Mouse (Mus musculus): Measurements from ENCODE around the gene Eddm3b.
"Not testable (repeated sequence)": the region's sequence is repeated elsewhere in the genome, so short reads cannot be mapped to it uniquely, and the experiment has no call there.

Eddm3b gene

DNA sequence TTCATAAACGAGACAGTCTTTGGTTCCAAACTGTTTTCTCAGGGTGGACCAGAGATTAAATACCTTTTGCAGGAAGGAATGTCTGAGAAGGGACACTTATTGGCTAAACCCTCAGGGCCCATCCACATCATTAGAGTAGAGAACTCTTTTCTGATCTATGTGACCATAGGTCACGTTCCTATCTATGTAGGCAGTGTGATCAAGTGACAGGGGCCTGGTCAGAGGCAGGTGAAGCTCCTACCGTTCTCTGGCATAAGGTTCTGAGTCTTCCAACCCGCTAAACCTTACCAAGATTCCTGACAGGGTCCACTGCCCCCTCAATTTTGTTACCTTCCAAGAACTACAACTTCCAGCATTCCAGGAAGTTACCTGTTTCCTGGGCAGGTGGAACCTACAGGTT is 27.9 kb downstream of the Eddm3b start:
- no peak for DNase-seq (ENCODE audit: extremely low read depth, insufficient read length, low spot score)

DNA sequence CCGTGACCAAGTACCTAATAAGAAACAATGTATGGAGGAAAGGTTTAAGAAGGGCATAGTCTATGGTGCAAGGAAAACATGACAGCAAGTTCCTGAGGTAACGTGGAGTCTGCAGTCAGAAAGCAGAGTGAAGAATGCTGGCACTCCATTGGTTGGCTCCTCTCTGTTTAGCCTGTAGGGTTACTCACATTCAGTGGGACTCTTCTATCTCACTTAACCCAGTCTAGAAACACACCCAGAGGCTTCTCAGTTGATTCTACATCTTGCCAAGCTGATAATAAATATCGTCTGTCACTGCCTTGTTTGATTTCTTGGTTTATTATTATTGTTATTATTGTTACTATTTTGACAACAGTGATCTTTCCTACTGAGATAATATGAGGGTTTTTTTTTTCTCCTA is 28.3 kb downstream of the Eddm3b start:
- no peak for DNase-seq (ENCODE audit: extremely low read depth, insufficient read length, low spot score)

DNA sequence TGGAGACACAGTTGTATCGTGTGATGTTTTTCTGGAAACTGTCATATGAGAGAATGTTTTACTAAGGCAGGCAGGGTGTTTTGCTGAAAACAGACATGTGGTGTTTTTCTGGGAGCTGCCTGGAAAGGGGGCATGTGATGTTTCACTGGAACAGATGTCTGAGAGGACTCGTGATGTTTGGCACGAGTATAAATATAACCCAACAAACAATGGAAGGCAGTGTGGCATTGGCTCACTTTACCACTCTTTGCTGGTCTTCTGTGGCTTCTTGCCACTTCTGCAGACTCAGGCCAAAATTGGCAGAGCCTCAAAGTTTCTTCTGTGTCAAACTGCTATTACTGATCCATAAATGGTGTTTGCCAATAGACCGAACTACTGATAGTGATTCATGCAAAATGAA is 29.1 kb downstream of the Eddm3b start:
- DNase-seq (ENCODE audit: extremely low read depth, insufficient read length, low spot score), result no peak

DNA sequence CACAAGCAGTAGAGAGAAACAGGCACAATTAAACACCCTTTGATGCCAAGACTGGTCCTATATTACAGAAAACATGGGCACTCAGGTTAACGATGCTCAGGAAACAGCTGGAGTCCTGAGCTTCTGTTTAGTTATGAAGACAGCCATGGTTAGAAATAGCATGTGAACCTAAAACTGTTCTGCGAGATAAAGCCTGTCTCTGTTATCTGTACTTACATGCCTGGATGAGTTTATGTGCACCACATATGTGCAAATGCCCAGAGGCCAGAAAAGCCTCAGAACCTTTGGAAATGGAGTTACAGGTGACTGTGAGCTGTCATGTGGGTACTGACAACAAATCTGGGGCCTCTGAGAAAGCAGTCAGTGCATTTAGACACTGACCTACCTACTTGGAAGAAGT is 29.7 kb downstream of the Eddm3b start:
- DNase-seq (ENCODE audit: extremely low read depth, insufficient read length, low spot score), result no peak

DNA sequence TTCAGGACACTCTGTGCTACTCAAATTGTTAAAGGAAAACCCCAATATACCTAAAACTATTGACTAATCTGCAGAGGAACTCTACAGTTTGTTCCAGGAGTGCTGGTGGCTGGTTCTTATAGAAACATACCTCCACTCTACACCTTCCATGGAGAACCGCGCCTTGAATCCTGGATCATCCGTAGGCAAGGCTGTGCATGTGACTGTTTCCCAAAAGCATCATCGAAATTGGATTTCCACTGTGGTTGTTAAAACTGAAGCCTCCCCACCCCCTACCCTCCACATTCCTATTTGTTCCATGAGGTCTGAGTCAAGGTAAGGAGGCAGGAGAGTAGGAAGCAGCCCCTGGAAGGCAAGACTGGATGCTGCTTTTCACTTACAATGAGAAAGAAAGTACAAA is 30.2 kb downstream of the Eddm3b start:
- DNase-seq (ENCODE audit: extremely low read depth, insufficient read length, low spot score), result no peak

DNA sequence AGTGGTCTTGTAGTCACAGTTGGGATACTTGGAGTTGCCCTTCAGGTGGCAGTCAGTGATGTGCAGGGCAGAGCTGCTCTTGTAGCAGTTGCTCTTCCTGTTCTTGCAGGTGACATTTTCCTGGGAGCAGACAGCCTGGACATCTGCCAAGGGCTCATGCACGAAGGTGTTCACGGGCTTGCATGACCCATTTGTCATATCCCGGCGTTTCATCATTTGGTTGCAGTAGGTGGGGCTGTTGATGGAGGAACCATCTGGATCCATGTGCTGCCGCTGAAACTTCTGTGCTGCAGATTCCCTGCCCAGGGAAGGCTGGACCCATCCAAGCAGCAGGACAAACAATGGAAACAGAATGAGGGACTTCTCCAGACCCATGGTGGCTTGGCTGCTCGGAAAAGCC is 31.3 kb downstream of the Eddm3b start:
- DNase-seq (ENCODE audit: extremely low read depth, insufficient read length, low spot score), result no peak

DNA sequence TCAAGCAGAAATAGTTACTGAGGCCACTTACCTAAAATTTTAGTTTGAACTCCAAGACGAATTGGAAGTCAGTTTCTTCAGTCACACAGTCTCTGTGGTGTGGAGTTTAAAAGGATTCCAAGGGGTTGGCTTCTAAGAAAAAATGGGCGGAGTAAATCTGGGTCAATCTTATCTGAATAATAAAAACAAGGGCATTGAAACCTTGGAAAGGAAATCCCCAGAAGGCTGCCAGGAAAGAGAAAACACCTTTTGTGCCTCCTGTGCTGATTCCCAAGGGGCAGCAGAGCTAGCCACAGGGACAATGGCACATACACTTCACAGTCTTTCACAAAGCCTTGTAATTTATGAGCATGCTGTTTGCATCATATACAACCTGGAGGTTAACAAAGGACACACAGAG is 32.5 kb downstream of the Eddm3b start, which contains the start of gene Rnase1:
Rnase1 (minus strand) TSS at position 101 of the 400 bp plus-strand sequence.
- no peak for DNase-seq (ENCODE audit: extremely low read depth, insufficient read length, low spot score)

DNA sequence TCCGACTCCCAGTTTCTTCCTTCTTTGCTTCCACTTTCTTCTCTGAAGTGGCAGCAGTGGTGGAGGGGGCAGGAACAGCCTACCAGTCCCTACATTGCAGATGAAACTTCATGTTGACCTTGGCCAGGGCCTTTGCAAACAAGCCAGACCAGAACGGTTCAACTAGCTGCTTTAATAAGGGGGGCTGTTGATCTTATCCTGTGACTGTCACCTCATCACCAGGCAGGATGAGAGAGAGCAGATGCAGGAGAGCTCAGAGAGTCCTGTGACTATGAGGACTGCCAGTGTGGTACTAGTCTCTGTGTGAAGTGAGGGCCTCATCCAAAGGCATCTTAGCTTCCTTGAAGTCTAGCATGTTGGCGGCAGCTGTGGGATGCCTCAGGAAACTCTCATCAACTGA is 33.8 kb downstream of the Eddm3b start:
- DNase-seq (ENCODE audit: extremely low read depth, insufficient read length, low spot score), result no peak

DNA sequence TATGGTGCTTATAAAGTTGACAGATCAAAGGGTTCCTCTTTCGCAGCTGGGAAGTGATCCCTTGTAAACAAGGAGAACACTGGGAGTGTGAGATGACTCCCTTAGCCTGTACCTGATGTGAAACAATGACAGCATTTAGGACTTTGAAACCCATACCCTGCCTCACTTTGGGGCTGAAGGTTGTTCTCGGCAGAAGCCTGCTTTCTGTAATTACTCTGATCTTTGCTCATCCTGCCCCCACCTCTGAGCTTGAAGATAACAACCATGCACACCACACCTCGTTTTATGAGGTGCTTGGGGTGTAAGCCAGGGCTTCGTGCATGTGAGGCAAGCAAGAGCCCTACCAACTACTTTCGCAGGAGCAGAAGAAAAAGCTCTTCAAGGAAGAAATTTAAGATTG is 34.9 kb downstream of the Eddm3b start:
- DNase-seq (ENCODE audit: extremely low read depth, insufficient read length, low spot score), result no peak

DNA sequence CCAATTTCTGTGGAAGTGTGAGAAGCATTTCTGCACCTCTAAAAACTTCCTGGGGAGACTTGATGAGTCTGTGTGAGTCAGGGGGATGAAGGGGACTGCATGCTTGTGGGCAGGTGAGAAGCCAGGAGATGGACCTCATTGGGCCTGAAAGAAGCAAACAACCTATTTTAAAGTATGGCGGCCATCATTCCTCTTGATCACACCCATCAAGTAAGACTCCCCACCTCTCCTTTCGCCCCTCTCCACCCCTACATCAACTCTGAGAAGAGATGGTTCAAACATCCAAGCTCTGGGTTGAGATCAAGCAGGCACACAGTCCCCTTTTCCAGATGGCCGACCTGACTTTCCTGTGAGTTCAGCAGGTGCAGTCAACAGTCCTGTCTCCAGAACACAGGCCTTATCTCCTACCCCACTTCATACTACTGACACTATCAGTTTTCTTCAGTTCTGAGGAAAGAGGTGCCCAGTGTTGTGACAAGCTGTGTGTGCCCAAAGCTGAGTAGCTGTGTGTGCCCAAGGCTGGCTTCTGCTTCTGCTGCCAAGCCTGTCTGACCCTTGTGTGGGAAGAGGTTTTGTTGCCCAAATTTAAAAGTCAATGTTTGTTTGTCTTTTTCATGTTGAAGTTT is 36.1 kb downstream of the Eddm3b start:
- DNase-seq (ENCODE audit: extremely low read depth, insufficient read length, low spot score), result no peak

DNA sequence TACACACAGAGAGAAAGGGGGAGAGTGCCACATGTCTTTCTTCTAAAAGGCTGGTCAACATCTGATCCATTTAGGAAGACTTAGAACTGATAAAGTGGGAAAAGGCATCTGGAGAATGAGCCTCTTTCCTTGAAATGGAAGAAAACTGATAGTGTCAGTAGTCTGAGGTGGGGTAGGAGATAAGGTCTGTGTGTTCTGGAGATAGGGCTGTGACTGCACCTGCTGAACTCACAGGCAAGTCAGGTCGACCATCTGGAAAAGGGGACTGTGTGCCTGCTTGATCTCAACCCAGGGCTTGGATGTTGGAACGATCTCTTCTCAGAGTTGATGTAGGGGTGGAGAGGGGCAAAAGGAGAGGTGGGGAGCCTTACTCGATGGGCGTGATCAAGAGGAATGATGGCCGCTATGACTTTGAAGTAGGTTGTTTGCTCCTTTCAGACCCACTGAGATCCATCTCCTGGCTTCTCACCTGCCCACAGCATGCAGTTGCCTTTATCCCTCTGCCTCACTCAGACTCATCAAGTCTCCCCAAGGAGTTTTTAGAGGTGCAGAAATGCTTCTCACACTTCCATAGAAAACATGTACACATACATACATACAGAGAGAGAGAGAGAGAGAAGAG is 38.1 kb downstream of the Eddm3b start:
- DNase-seq (ENCODE audit: extremely low read depth, insufficient read length, low spot score), result no peak

DNA sequence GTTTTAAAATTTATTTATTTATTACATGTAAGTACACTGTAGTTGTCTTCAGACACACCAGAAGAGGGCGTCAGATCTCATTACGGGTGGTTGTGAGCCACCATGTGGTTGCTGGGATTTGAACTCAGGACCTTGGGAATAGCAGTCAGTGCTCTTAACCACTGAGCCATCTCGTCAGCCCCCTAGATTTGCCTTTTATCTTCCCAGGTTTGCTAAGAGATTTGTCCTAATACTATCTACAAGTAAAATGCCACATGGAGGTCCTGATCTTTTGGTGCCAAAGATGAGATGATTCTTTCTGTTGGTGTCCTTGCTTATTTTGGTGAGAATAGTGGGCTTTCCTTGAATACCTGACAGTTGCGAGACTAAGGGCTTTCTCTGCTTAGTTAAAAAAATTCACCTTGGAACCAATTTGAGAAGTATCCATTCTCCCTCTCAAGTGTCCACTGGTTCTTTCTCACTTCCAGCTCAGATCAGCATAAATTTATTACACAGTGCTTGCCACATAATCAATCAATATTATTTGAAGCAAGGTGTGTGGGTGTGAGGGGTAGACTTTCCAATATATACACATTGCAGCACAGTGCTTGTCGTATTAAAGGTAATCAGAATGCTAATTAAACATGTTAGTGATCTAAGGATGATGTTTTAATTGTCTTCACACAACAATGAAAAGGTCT is 42.0 kb downstream of the Eddm3b start:
- no peak for DNase-seq (ENCODE audit: extremely low read depth, insufficient read length, low spot score)

DNA sequence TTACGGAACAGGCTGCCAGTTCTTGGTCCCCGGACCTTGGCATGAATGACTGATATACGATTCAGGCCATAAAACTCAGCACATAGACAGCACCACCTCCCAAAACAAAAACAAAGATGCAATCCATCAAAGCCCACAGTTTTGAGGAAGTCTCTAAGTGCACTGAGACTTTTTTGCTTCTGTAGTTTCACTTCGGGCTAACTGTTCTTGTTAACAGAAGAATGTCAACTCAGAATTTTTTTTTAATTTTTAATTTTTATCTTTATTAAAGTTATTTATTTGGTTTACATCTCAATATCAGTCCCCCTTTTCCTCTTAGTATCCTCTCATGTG is 42.5 kb downstream of the Eddm3b start:
- no peak for DNase-seq (ENCODE audit: extremely low read depth, insufficient read length, low spot score)

DNA sequence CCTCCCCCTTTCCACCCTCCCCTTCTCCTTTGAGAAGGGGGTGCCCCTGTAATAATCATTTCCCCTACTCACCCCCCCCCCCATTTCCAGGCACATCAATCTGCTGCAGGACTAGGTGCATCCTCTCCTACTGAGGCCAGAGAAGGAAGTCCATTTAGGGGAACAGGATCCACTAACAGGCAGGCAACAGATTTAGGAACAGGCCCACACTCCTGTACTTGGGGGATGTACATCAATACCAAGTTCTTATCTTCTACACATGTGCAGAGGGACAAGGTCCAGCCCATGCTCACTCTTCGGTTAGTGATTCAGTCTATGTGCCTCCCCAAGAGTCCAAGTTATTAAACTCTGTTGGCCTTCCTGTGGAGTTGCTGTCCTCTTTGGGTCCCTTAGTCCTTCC is 42.8 kb downstream of the Eddm3b start:
- no peak for DNase-seq (ENCODE audit: extremely low read depth, insufficient read length, low spot score)

DNA sequence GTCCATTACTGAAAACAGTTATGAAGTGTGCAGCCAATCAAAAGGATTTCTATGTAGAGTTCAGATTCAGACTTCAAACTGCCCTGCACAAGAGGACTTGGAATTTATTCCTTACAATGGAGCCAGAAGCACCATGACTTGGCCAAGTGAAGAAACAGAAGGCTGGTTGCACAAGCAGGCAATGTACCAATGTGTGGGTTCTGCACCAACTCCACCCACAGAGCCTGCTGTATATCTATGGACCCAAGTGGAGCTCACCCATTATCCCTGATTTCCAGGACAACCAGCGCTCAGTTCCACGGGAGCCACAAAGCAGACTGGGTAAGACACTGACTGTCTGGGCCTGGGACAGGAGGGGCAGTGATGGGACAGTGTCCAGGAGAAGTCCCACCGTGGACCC is 47.8 kb downstream of the Eddm3b start, which contains the start of gene Rnase2b:
Rnase2b (plus strand) TSS at position 285 of the 400 bp plus-strand sequence.
- DNase-seq (ENCODE audit: extremely low read depth, insufficient read length, low spot score), result not testable (repeated sequence)

DNA sequence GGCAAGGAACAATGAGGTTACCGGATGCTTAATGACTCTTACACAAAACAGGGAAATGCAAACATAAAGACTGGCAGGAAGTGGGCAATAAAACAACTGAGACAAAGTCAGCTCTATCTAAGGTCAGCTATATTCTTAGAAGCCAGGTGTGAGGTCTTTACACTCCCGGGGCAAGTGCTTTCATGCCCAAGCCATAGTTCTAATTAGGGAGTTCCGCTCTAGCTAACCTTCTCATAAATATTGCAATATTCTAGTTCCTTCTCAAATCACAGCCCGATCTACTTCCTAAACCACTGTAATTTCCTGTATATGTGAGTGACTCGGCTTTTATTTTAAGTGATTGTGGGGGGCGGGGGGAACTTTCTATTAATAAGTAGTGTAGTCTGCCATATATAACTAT is 49.1 kb downstream of the Eddm3b start:
- not testable (repeated sequence) for DNase-seq (ENCODE audit: extremely low read depth, insufficient read length, low spot score)

DNA sequence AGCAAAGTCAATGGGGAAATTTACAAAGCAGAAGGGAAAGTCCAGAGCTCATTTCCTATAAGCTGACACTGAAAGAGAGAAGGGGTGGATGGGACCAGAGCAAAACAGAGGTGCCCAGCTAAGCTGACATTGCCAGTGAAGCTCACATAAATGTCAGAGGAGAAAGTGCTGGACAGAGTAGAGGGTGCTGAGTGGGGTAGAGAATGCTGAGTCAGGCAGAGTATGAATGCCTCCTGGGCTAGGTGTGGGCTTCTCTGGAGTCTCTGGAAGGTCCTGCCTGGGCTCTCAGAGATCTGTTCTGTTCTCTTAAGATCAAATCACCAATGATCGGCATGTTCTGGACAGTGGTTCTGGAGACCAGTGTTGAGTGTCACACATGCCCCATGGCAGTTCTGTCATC is 51.2 kb downstream of the Eddm3b start:
- DNase-seq (ENCODE audit: extremely low read depth, insufficient read length, low spot score), result no peak

DNA sequence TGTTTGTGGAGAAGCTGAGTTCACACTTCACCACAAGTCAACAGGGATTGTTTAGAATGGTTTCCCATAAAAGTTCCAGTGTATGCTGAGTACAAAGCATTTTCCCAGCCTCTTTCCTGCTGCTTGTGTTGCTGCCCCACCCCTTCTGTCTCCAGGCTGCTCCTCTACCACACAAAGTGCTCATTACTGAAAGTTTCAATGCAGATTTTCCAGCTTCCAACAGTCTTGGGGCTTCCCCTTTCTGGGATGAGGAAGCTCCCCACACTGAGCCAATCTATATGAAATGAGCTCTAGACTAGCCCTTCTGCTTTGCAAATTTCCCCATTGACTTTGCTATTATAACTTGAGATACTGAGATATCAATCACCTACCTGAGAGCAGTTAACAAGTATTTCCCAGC is 51.8 kb downstream of the Eddm3b start:
- DNase-seq (ENCODE audit: extremely low read depth, insufficient read length, low spot score), result no peak

All from 3134 (cell line).